Comparison of ENCODE assay signal across 8 mouse cellular contexts in genomic region chr4:155492131-155492633, GRCm38 (mm10). TPM values are rescaled to one million over a fixed set of nuclear protein-coding genes. Genes with fewer than 3 reads are reported as not detected.
DNase-seq lines count a peak whose midpoint lies in the region; ATAC-seq and TF ChIP-seq lines count a peak whose summit lies in the region.

No protein-coding gene starts in this region.

- H3K4me3 ChIP-seq in embryonic facial prominence, embryonic 13.5 days, result peak overlapping the region; percentile 99
- H3K4me3 ChIP-seq in heart, embryonic 12.5 days, result peak overlapping the region; percentile 96
- H3K4me3 ChIP-seq in kidney, postnatal 0 days (replicated peaks; ENCODE audit: low read depth, low read length), result peak overlapping the region; percentile 100
- H3K4me3 ChIP-seq in lung, adult 2 months (replicated peaks; ENCODE audit: extremely low read depth, low read depth, low read length), result peak overlapping the region; percentile 77

- peak; percentile 56 to 63 for DNase-seq in B cell, adult 2 months
- DNase-seq in T-cell, adult 2 months (ENCODE audit: low spot score), result peak; percentile 31
- DNase-seq in kidney, postnatal 0 days (ENCODE audit: low spot score), result peak; percentile 76
- DNase-seq in lung, adult 2 months, result peak; percentile 62
- DNase-seq in thymus, postnatal 4 days, result peak; percentile 63

- H3K36me3 ChIP-seq in embryonic facial prominence, embryonic 13.5 days, result no peaks in the 10 kb centered on the region; the same call in 1 of the 2 replicates
- 0 out of 2 replicates have a peak, but pooled peaks cover 3% of the 10 kb centered on the region for H3K36me3 ChIP-seq in heart, embryonic 12.5 days
- no peaks in the 10 kb centered on the region for H3K36me3 ChIP-seq in kidney, postnatal 0 days (ENCODE audit: insufficient read depth, low read length)

- no peak for TF ChIP-seq CTCF in kidney, postnatal 0 days (IDR thresholded peaks at IDR 0.05; ENCODE audit: low read depth)
- TF ChIP-seq CTCF in lung, adult 2 months (IDR thresholded peaks at IDR 0.05; ENCODE audit: insufficient read depth, low read length), result no peak

- no peaks in the 10 kb centered on the region for H3K27me3 ChIP-seq in embryonic facial prominence, embryonic 13.5 days
- H3K27me3 ChIP-seq in heart, embryonic 12.5 days (replicated peaks), result no peaks in the 10 kb centered on the region
- no peaks in the 10 kb centered on the region for H3K27me3 ChIP-seq in kidney, postnatal 0 days (ENCODE audit: insufficient read depth, low read length)

- under 1% methylated on average over 40 of the region's 51 CpGs for WGBS in embryonic facial prominence, embryonic 13.5 days
- WGBS in heart, embryonic 12.5 days, result under 1% methylated on average over 51 of the region's 51 CpGs
- WGBS in kidney, postnatal 0 days, result under 1% methylated on average over 51 of the region's 51 CpGs
- under 1% methylated on average over 51 of the region's 51 CpGs for WGBS in lung, adult 2 months

- peak overlapping the region; percentile 96 for H3K27ac ChIP-seq in embryonic facial prominence, embryonic 13.5 days
- H3K27ac ChIP-seq in heart, embryonic 12.5 days (ENCODE audit: poor library complexity, severe bottlenecking), result peak overlapping the region; percentile 90
- H3K27ac ChIP-seq in kidney, postnatal 0 days, result peak overlapping the region; percentile 95

- peaks cover 39% of the 10 kb centered on the region for H3K4me1 ChIP-seq in embryonic facial prominence, embryonic 13.5 days
- H3K4me1 ChIP-seq in heart, embryonic 12.5 days (replicated peaks), result peaks cover 61% of the 10 kb centered on the region
- H3K4me1 ChIP-seq in kidney, postnatal 0 days (replicated peaks; ENCODE audit: insufficient read depth, low read length), result peaks cover 30% of the 10 kb centered on the region
- peaks cover 40% of the 10 kb centered on the region for H3K4me1 ChIP-seq in lung, adult 2 months (ENCODE audit: control insufficient read depth, insufficient read depth, low read length)

- no peaks in the 10 kb centered on the region for H3K9me3 ChIP-seq in embryonic facial prominence, embryonic 13.5 days
- H3K9me3 ChIP-seq in heart, embryonic 12.5 days (replicated peaks), result no peaks in the 10 kb centered on the region
- no peaks in the 10 kb centered on the region for H3K9me3 ChIP-seq in kidney, postnatal 0 days (replicated peaks; ENCODE audit: low read length)

- H3K4me2 ChIP-seq in embryonic facial prominence, embryonic 13.5 days, result peak overlapping the region; percentile 84
- peak overlapping the region; percentile 83 for H3K4me2 ChIP-seq in heart, embryonic 12.5 days
- peak overlapping the region; percentile 81 for H3K4me2 ChIP-seq in kidney, postnatal 0 days (ENCODE audit: low read length)

- peak overlapping the region; percentile 100 for H3K9ac ChIP-seq in embryonic facial prominence, embryonic 13.5 days
- peak overlapping the region; percentile 100 for H3K9ac ChIP-seq in heart, embryonic 12.5 days
- H3K9ac ChIP-seq in kidney, postnatal 0 days (ENCODE audit: low read depth, low read length), result peak overlapping the region; percentile 100

- TF ChIP-seq POLR2A in lung, adult 2 months (IDR thresholded peaks at IDR 0.05; ENCODE audit: borderline replicate concordance, extremely low read depth, low read depth, low read length), result no peak

- no peak for ATAC-seq in embryonic facial prominence, embryonic 13.5 days (ENCODE audit: insufficient number of reproducible peaks, insufficient read depth, low FRiP score, low TSS enrichment, low read depth)
- no peak for ATAC-seq in heart, embryonic 12.5 days (ENCODE audit: insufficient number of reproducible peaks, low FRiP score)
- no peak for ATAC-seq in kidney, postnatal 0 days (replicated peaks; ENCODE audit: low FRiP score, low read depth)
- ATAC-seq in neutrophil, adult 5-6 weeks (ENCODE audit: extremely low read depth, insufficient number of reproducible peaks, low FRiP score, poor library complexity, severe bottlenecking), result peak; percentile 13; the same call in 1 of the 2 replicates

RNA-seq across cellular contexts. Expression of gene Gnb1, which starts 1.0 kb away (rescaled TPM):
- polyA plus RNA-seq in embryonic facial prominence, embryonic 13.5 days (2015; fragmentation: Nextera tagmentation; extraction: Ambion mirVana), result 501 and 523 TPM in 2 replicates
- polyA plus RNA-seq in heart, embryonic 12.5 days (2016; fragmentation: Nextera tagmentation; extraction: Ambion mirVana), result 394 and 400 TPM in 2 replicates
- polyA plus RNA-seq in kidney, postnatal 0 days (2015; fragmentation: Nextera tagmentation; extraction: Ambion mirVana), result 376 and 406 TPM in 2 replicates
- polyA plus RNA-seq in lung, adult 2 months (2012; rRNA removed), result 683 and 872 TPM in 2 replicates
- total RNA-seq in neutrophil, adult 5-6 weeks (2017), result 120 and 143 TPM in 2 replicates

RNA-seq across cellular contexts. Expression of gene Tmem52, which starts 23.3 kb away (rescaled TPM):
- polyA plus RNA-seq in embryonic facial prominence, embryonic 13.5 days (2015; fragmentation: Nextera tagmentation; extraction: Ambion mirVana), result 0.31 and 0.40 TPM in 2 replicates
- polyA plus RNA-seq in heart, embryonic 12.5 days (2016; fragmentation: Nextera tagmentation; extraction: Ambion mirVana), result not detected in 2 replicates
- polyA plus RNA-seq in kidney, postnatal 0 days (2015; fragmentation: Nextera tagmentation; extraction: Ambion mirVana), result 6.5 and 7.3 TPM in 2 replicates
- polyA plus RNA-seq in lung, adult 2 months (2012; rRNA removed), result 3.5 and 5.2 TPM in 2 replicates
- not detected in 2 replicates for total RNA-seq in neutrophil, adult 5-6 weeks (2017)
